ENCODE assay signal across 18 mouse cellular contexts in genomic region chr5:116490826-116491225, GRCm38 (mm10).
DNase-seq lines count a peak whose midpoint lies in the region; ATAC-seq and TF ChIP-seq lines count a peak whose summit lies in the region.
"Had no signal": no experiment of that assay in that cellular context is flagged by ENCODE, and none has a peak within 500 bp of the region (broad histone marks: within the 10 kb centered on the region; RNA-seq: fewer than 3 reads in every experiment).

No protein-coding gene starts in this region.

- H3K9ac ChIP-seq in forebrain, postnatal 0 days, result no peak overlapping the region
- no peak overlapping the region for H3K9ac ChIP-seq in forebrain, embryonic 16.5 days (replicated peaks; ENCODE audit: low read depth, low read length)
- no peak overlapping the region for H3K9ac ChIP-seq in kidney, postnatal 0 days (ENCODE audit: low read depth, low read length)
- H3K9ac ChIP-seq: heart, embryonic 15.5 days; liver, embryonic 15.5 days; neural tube, embryonic 12.5 days had no signal

- peaks cover 5% of the 10 kb centered on the region; the same call in 1 of the 2 replicates for H3K4me1 ChIP-seq in forebrain, postnatal 0 days (ENCODE audit: insufficient read depth)
- H3K4me1 ChIP-seq in forebrain, embryonic 16.5 days (replicated peaks; ENCODE audit: control insufficient read depth, insufficient read depth, low read length), result peaks cover 19% of the 10 kb centered on the region
- no peaks in the 10 kb centered on the region for H3K4me1 ChIP-seq in kidney, postnatal 0 days (replicated peaks; ENCODE audit: insufficient read depth, low read length)
- H3K4me1 ChIP-seq: liver, embryonic 15.5 days had no signal

- H3K27me3 ChIP-seq in forebrain, postnatal 0 days (ENCODE audit: insufficient read depth, low read length), result no peaks in the 10 kb centered on the region
- no peaks in the 10 kb centered on the region for H3K27me3 ChIP-seq in forebrain, embryonic 16.5 days (replicated peaks; ENCODE audit: control insufficient read depth, insufficient read depth, low read length)
- H3K27me3 ChIP-seq in kidney, postnatal 0 days (ENCODE audit: insufficient read depth, low read length), result no peaks in the 10 kb centered on the region
- H3K27me3 ChIP-seq: liver, embryonic 15.5 days; neural tube, embryonic 12.5 days had no signal

- ATAC-seq in forebrain, postnatal 0 days, result 0 out of 2 replicates have a peak, but pooled peaks have one; percentile 16
- ATAC-seq in forebrain, embryonic 16.5 days, result no peak
- ATAC-seq in kidney, postnatal 0 days (replicated peaks; ENCODE audit: low FRiP score, low read depth), result no peak
- ATAC-seq: hindbrain, postnatal 0 days; intestine, postnatal 0 days had no signal

- TF ChIP-seq CTCF in forebrain, postnatal 0 days (IDR thresholded peaks at IDR 0.05; ENCODE audit: low read depth), result no peak
- TF ChIP-seq CTCF in left cerebral cortex, adult 2 months (IDR thresholded peaks at IDR 0.05), result no peak
- TF ChIP-seq CTCF in kidney, postnatal 0 days (IDR thresholded peaks at IDR 0.05; ENCODE audit: low read depth), result no peak

- H3K36me3 ChIP-seq in forebrain, postnatal 0 days (ENCODE audit: insufficient read depth), result no peaks in the 10 kb centered on the region
- H3K36me3 ChIP-seq in forebrain, embryonic 16.5 days (ENCODE audit: control insufficient read depth, insufficient read depth), result no peaks in the 10 kb centered on the region
- H3K36me3 ChIP-seq in kidney, postnatal 0 days (ENCODE audit: insufficient read depth, low read length), result no peaks in the 10 kb centered on the region
- H3K36me3 ChIP-seq: heart, embryonic 15.5 days; liver, embryonic 15.5 days; midbrain, embryonic 10.5 days; neural tube, embryonic 12.5 days had no signal

- no peak overlapping the region for H3K4me3 ChIP-seq in forebrain, postnatal 0 days (ENCODE audit: low read depth, low read length)
- H3K4me3 ChIP-seq in forebrain, embryonic 16.5 days (replicated peaks; ENCODE audit: low read length), result no peak overlapping the region
- no peak overlapping the region for H3K4me3 ChIP-seq in left cerebral cortex, adult 2 months
- H3K4me3 ChIP-seq in kidney, postnatal 0 days (replicated peaks; ENCODE audit: low read depth, low read length), result no peak overlapping the region
- H3K4me3 ChIP-seq: heart, adult 2 months; heart, embryonic 15.5 days; liver, embryonic 15.5 days; midbrain, embryonic 10.5 days; neural tube, embryonic 12.5 days had no signal

- intact Hi-C loops in left cerebral cortex, adult 2 months (cut with DNase I), result loop anchor here (2.0 kb wide), 1 partner anchor 32 kb away; no protein-coding TSS in a partner anchor
- intact Hi-C loops in left cerebral cortex, postnatal 10 days (cut with DNase I), result no loop called here

- no peak for DNase-seq in forebrain, postnatal 0 days
- DNase-seq in left cerebral cortex, adult 2 months (ENCODE audit: extremely low spot score in 1 of 2, low spot score in 2 of 2), result no peak
- no peak for DNase-seq in left cerebral cortex, postnatal 10 days (ENCODE audit: extremely low spot score in 1 of 2, low spot score in 2 of 2)
- DNase-seq in kidney, postnatal 0 days (ENCODE audit: low spot score), result peak; percentile 28
- DNase-seq in kidney, postnatal 36 days, result peak; percentile 21 to 55
- no peak for DNase-seq in urinary bladder, adult 2 months (ENCODE audit: low spot score)
- DNase-seq: cerebellum, adult 2 months; heart, adult 2 months; heart, postnatal 4 days; thymus, adult 2 months had no signal

- WGBS in forebrain, postnatal 0 days, result 56% methylated on average over 5 of the region's 5 CpGs
- 64% methylated on average over 5 of the region's 5 CpGs for WGBS in forebrain, embryonic 16.5 days
- 44% methylated on average over 5 of the region's 5 CpGs for WGBS in kidney, postnatal 0 days

- H3K27ac ChIP-seq in forebrain, postnatal 0 days (ENCODE audit: low read depth, low read length), result peak overlapping the region; percentile 15; the same call in 1 of the 2 replicates
- H3K27ac ChIP-seq in forebrain, embryonic 16.5 days (ENCODE audit: low read length), result no peak overlapping the region; the same call in 1 of the 2 replicates
- H3K27ac ChIP-seq in left cerebral cortex, adult 2 months, result peak overlapping the region; percentile 30; the same call in 1 of the 2 replicates
- H3K27ac ChIP-seq in kidney, postnatal 0 days, result no peak overlapping the region
- H3K27ac ChIP-seq: heart, adult 2 months; hindbrain, postnatal 0 days; liver, embryonic 15.5 days; macrophage; midbrain, embryonic 10.5 days; neural tube, embryonic 12.5 days had no signal

- no peak overlapping the region for H3K4me2 ChIP-seq in forebrain, postnatal 0 days (ENCODE audit: low read depth)
- H3K4me2 ChIP-seq in forebrain, embryonic 16.5 days (ENCODE audit: low read length), result no peak overlapping the region
- H3K4me2 ChIP-seq in kidney, postnatal 0 days (ENCODE audit: low read length), result no peak overlapping the region
- H3K4me2 ChIP-seq: heart, embryonic 15.5 days; liver, embryonic 15.5 days; neural tube, embryonic 12.5 days had no signal

- no peaks in the 10 kb centered on the region for H3K9me3 ChIP-seq in forebrain, postnatal 0 days (ENCODE audit: low read length)
- H3K9me3 ChIP-seq in forebrain, embryonic 16.5 days (ENCODE audit: control insufficient read depth, low read length), result no peaks in the 10 kb centered on the region
- no peaks in the 10 kb centered on the region for H3K9me3 ChIP-seq in kidney, postnatal 0 days (replicated peaks; ENCODE audit: low read length)
- H3K9me3 ChIP-seq: heart, embryonic 15.5 days; liver, embryonic 15.5 days; midbrain, embryonic 10.5 days; neural tube, embryonic 12.5 days had no signal

Comparison
In these comparisons a context has a peak if more than half of its experiments do, and no peak if none do; other contexts are left out.
1. H3K27ac ChIP-seq: peak in forebrain, postnatal 0 days (single experiment) and left cerebral cortex, adult 2 months (single experiment); none in forebrain, embryonic 16.5 days (single experiment) and kidney, postnatal 0 days (single experiment).
2. DNase-seq: peak in kidney, postnatal 0 days (single experiment) and kidney, postnatal 36 days (2 of 2); none in forebrain, postnatal 0 days (single experiment), left cerebral cortex, adult 2 months (0 of 2), left cerebral cortex, postnatal 10 days (0 of 2) and urinary bladder, adult 2 months (single experiment).